Mouse (Mus musculus) macrophage (primary cell): Measurements from ENCODE around the gene Rhot1. TPM values are rescaled to one million over a fixed set of nuclear protein-coding genes. Genes with fewer than 3 reads are reported as not detected.
"Not testable (repeated sequence)": the region's sequence is repeated elsewhere in the genome, so short reads cannot be mapped to it uniquely, and the experiment has no call there.

Experiments used
- H3K27ac ChIP-seq: fragments of 350-480 bp; formaldehyde crosslinking; 2 replicates; pipeline ENCODE4 v1.9.0; 2021
- H3K36me3 ChIP-seq: fragments of 350-480 bp; formaldehyde crosslinking; 2 replicates; pipeline ENCODE4 v1.9.0; 2021; ENCODE audit errors: inconsistent target
- H3K4me3 ChIP-seq: fragments of 350-480 bp; formaldehyde crosslinking; 2 replicates; pipeline ENCODE4 v1.9.0; 2021; ENCODE audit errors: inconsistent target
- H3K79me2 ChIP-seq: fragments of 350-480 bp; formaldehyde crosslinking; 2 replicates; pipeline ENCODE4 v1.9.0; 2021; ENCODE audit errors: inconsistent target
- WGBS: methylation state at CpG from one replicate; pipeline ENCODE4 v1.1.7; 2026; ENCODE audit warnings: inconsistent platforms; ENCODE audit not compliant: missing documents; 5-methylcytosine and 5-hydroxymethylcytosine counted together
- polyA plus RNA-seq: library from polyadenylated mRNA; stranded (reverse); fragments of 250-400 nt; gene quantifications from 3 replicates; pipeline ENCODE4 v1.2.4, GENCODE M21; 2018; ENCODE audit warnings: inconsistent platforms

Rhot1 gene
- polyA plus RNA-seq, 1 experiment from 2014 or later: 29.4 TPM

DNA sequence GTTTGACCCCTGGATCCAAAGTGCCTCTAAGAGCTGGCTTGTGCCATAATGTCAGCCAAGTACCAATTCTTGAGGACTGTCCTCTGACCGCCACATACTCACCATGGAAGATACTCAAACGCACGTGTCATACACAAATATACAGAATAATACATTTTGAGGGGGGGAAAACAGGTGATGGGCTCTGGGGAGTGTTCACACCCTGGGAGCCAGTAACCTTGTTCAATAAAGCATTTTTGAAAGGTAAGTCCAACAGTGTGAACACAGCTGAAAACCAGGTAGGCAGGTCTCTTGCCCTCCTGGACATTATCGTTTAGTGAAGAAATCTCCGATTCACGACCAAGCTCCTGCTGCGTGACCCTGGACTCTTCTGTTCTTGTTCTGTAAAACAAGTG, 357 bp upstream of the Rhot1 start:
- no peak overlapping the region for H3K27ac ChIP-seq
- H3K79me2 ChIP-seq: peaks cover 39% of the 10 kb centered on the region
- 40% methylated on average over 7 of the region's 7 CpGs for WGBS
- H3K4me3 ChIP-seq: no peak overlapping the region
- H3K36me3 ChIP-seq: no peaks in the 10 kb centered on the region

DNA sequence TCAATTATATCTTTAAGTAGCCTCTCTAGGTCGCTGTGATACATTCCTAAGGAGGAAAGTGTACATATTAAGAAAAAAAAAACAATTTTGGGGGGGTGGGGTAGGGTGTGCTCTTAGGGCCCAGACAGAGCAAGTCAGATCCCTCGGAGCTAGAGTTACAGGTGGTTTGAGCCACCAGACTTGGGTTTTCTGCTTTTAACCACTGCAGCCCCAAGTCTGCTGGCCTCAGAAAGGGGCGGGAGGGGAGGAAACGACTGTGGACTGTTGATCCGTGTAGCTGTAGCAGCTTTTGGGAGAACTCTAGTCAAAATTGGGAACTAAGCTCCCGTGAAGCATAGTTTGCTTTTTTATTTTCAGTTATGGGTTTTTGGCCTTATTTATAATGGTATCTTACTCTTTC, 1.5 kb downstream of the Rhot1 start:
- Histone ChIP-seq H3K4me3 (peak overlapping the region; percentile 75), H3K27ac (peak overlapping the region; percentile 51; the same call in 1 of the 2 replicates), H3K36me3 (no peaks in the 10 kb centered on the region), H3K79me2 (peaks cover 57% of the 10 kb centered on the region)
- WGBS: 0% methylated on average over 6 of the region's 6 CpGs

- Histone ChIP-seq H3K27ac (no peak overlapping the region), H3K4me3 (no peak overlapping the region), H3K36me3 (no peaks in the 10 kb centered on the region), H3K79me2 (peaks cover 77% of the 10 kb centered on the region)
- WGBS: 94% methylated on average over 2 of the region's 2 CpGs
These were observed 3.5 kb downstream of the Rhot1 start for GRCm38 (mm10) chr11:80212282-80212681.

- Histone ChIP-seq H3K79me2 (peaks cover 100% of the 10 kb centered on the region), H3K4me3 (no peak overlapping the region), H3K27ac (no peak overlapping the region), H3K36me3 (peaks cover 4% of the 10 kb centered on the region)
- WGBS: 100% methylated on average over 3 of the region's 3 CpGs
These were observed 6.5 kb downstream of the Rhot1 start for GRCm38 (mm10) chr11:80215291-80215690.

DNA sequence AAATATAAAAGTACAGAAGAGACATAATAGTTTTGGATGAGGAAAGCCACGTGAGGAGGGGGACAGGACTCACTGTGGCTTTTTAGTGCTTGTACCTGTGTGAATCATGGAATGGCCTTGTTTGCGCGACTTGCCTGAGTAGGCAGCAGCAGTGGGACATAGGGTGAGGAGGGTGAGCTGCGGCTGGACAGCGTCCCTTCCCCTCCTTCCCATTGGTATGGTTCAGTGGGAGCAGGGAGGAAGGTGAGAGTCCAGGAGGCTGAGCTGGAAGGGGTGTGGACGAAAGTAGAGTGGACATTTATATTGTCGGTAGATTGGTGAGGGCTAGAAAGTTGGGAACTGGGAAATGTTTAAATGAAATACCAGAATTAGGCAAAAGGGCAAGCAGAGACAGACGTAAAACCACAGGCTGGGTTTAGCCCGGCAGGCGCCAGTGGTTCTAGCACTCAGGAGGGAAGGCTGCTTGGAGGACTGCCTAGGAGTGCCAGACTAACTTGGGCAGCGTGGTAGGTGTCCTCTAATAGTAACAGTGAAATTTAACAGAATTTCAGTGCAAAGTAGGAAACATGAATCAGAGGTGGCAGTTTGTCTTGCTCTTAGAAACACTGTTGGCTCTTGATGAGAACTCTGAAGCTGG, 10.0 kb downstream of the Rhot1 start:
- peaks cover 26% of the 10 kb centered on the region for H3K36me3 ChIP-seq
- 82% methylated on average over 9 of the region's 11 CpGs for WGBS
- H3K27ac ChIP-seq: no peak overlapping the region
- no peak overlapping the region for H3K4me3 ChIP-seq
- H3K79me2 ChIP-seq: peaks cover 80% of the 10 kb centered on the region

DNA sequence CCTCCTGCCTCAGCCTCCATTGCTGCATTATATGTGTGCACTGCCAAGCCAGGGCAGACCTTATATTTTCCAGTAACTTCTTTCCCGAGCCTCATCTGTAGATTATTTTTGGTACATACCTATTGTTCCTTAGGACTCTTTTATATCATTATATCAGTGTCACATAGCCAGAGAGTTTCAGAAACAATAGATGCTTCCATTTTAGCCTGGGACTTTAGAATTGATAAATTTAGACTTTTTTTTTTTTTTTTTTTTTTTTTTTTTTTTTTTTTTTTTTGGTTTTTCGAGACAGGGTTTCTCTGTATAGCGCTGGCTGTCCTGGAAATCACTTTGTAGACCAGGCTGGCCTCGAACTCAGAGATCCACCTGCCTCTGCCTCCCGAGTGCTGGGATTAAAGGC, 21.2 kb downstream of the Rhot1 start:
- H3K36me3 ChIP-seq: peaks cover 44% of the 10 kb centered on the region
- H3K27ac ChIP-seq, H3K4me3 ChIP-seq, H3K79me2 ChIP-seq: not testable (repeated sequence)
- 100% methylated on average over 1 of the region's 5 CpGs for WGBS

- H3K27ac ChIP-seq: no peak overlapping the region
- 96% methylated on average over 3 of the region's 3 CpGs for WGBS
- no peaks in the 10 kb centered on the region for H3K79me2 ChIP-seq
- no peak overlapping the region for H3K4me3 ChIP-seq
- H3K36me3 ChIP-seq: peaks cover 33% of the 10 kb centered on the region
These were observed 28.5 kb downstream of the Rhot1 start for GRCm38 (mm10) chr11:80237278-80237677.

DNA sequence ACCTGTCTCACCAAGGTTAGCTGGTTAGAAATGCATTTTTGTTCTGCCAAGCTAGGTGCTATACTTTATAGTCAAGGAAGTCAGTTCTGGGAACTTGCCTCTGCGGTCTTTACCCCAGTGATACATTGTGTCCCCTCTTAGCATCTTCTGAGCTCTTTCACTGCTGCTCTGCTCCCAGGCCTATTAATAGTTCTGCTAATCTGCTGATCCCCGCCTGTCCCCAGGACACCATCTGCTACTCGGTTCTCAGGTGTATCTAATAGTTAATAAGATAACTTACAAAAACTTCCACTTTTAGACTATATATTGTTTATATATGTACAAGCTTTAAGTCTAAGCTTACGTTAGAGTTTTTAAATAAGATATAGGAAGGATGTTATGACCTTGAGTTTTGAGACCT, 29.5 kb downstream of the Rhot1 start:
- Histone ChIP-seq H3K36me3 (peaks cover 32% of the 10 kb centered on the region), H3K79me2 (no peaks in the 10 kb centered on the region), H3K27ac (no peak overlapping the region), H3K4me3 (no peak overlapping the region)
- WGBS: 94% methylated on average over 4 of the region's 4 CpGs

GRCm38 (mm10) chr11:80247026-80247425, 38.2 kb downstream of the Rhot1 start:
- no peaks in the 10 kb centered on the region for H3K79me2 ChIP-seq
- H3K36me3 ChIP-seq: peaks cover 48% of the 10 kb centered on the region
- H3K27ac ChIP-seq: no peak overlapping the region
- no peak overlapping the region for H3K4me3 ChIP-seq

- 89% methylated on average over 3 of the region's 3 CpGs for WGBS
- H3K4me3 ChIP-seq: no peak overlapping the region
- H3K36me3 ChIP-seq: peaks cover 40% of the 10 kb centered on the region
- no peak overlapping the region for H3K27ac ChIP-seq
- no peaks in the 10 kb centered on the region for H3K79me2 ChIP-seq
These were observed 39.7 kb downstream of the Rhot1 start for GRCm38 (mm10) chr11:80248531-80248930.

DNA sequence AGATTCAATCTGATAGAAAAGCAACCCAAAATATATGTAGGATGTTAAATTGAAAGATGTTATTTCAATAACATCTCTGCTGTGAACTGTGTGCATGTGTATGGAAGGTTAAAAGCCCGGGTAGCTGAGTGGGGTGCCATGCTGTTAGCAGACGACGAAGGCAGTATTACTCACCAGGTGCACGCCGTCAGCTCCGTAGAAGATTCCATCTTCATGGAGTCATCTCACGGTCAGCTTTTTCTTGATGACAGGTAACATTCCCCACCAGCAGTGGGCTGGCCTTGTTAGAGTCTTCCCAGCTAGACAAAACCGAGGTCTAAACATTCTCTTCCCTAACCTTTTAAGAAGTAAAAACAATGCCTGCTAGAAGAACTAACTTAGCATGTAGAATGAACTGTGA, 55.3 kb downstream of the Rhot1 start:
- no peak overlapping the region for H3K27ac ChIP-seq
- no peaks in the 10 kb centered on the region for H3K79me2 ChIP-seq
- 97% methylated on average over 8 of the region's 8 CpGs for WGBS
- peaks cover 54% of the 10 kb centered on the region for H3K36me3 ChIP-seq
- H3K4me3 ChIP-seq: no peak overlapping the region

DNA sequence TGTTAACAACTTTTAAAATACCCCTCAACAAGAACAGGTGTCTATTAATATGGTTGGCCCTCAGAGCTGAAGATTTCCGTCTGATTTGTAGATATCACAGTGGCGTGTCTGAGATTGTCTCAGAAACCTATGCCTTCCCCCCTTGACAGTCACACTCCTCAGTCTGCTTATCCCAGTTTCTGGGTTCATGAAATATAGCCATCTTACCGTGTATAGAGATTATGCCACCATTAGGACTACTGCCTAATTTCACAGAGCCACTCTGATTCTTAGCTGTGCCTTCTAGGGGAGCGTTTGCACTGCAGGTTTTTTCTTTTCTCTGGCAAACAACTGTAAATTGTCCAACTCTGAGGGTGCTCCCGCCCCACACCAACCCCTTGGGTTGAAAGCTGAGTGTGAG, 62.3 kb downstream of the Rhot1 start:
- H3K36me3 ChIP-seq: peaks cover 8% of the 10 kb centered on the region
- 87% methylated on average over 5 of the region's 5 CpGs for WGBS
- H3K79me2 ChIP-seq: no peaks in the 10 kb centered on the region
- no peak overlapping the region for H3K27ac ChIP-seq
- no peak overlapping the region for H3K4me3 ChIP-seq

DNA sequence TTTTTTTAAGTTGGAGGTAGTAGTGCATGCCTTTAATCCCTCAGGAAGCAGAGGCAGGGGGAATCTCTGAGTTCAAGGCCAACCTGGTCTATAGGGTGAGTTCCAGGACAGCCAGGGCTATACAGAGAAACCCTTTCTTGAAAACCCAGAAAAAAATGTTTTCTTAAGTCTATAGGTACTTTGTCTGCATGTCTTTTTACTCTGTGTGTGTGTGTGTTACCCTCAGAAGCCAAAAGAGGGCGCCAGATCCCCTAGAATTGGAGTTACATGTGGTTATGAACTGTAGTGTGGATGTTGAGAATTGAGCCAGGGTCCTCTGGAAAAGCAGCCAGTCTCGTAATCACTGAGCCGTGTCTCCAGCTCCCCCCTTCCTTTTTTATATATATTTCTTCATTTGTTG, 66.2 kb downstream of the Rhot1 start:
- WGBS: 39% methylated on average over 3 of the region's 3 CpGs
- no peak overlapping the region for H3K27ac ChIP-seq
- H3K4me3 ChIP-seq: no peak overlapping the region
- no peaks in the 10 kb centered on the region for H3K79me2 ChIP-seq
- H3K36me3 ChIP-seq: no peaks in the 10 kb centered on the region

DNA sequence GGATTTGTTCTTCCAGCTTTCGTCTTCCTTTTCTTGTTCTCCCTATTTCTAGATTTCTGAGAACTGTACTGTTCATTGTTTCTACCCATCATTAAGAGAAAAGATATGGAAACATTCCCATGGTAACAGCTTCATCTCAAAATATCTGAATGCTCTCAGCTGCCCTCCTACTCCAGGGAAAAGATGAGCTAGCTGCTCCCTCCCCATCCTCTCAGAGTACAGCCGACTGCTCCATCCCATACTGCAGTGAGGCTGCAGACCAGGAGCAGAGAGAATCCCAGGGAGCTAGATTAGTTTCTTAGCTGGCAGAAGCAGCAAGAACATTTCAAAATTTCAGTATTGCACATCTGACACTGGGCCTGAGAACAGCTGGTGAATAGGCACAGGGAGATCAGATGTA, 69.2 kb downstream of the Rhot1 start:
- Histone ChIP-seq H3K79me2 (no peaks in the 10 kb centered on the region), H3K27ac (no peak overlapping the region), H3K4me3 (no peak overlapping the region), H3K36me3 (no peaks in the 10 kb centered on the region)
- 97% methylated on average over 2 of the region's 2 CpGs for WGBS

GRCm38 (mm10) chr11:80283786-80284185, 75.0 kb downstream of the Rhot1 start:
- Histone ChIP-seq H3K4me3 (no peak overlapping the region), H3K36me3 (no peaks in the 10 kb centered on the region), H3K79me2 (no peaks in the 10 kb centered on the region), H3K27ac (no peak overlapping the region)
- 95% methylated on average over 3 of the region's 3 CpGs for WGBS

GRCm38 (mm10) chr11:80284641-80285040, 75.8 kb downstream of the Rhot1 start:
- H3K36me3 ChIP-seq: no peaks in the 10 kb centered on the region
- 75% methylated on average over 6 of the region's 6 CpGs for WGBS
- H3K79me2 ChIP-seq: no peaks in the 10 kb centered on the region
- no peak overlapping the region for H3K27ac ChIP-seq
- H3K4me3 ChIP-seq: no peak overlapping the region
